Mouse (Mus musculus) lung, adult 2 months (tissue): Measurements from ENCODE around the gene Rps6kc1.

Experiments used
- CTCF ChIP-seq: fragments of 200-500 bp; IDR thresholded peaks from 2 replicates; pipeline ENCODE4 v1.5.1; 2011; ENCODE audit warnings: mild to moderate bottlenecking, low read length, control low read depth; ENCODE audit not compliant: insufficient read depth
- POLR2A ChIP-seq: fragments of 200-500 bp; IDR thresholded peaks from 2 replicates; pipeline ENCODE4 v1.6.1; 2011; ENCODE audit warnings: low read depth, mild to moderate bottlenecking, control low read depth, low read length, borderline replicate concordance; ENCODE audit errors: extremely low read depth

- TF ChIP-seq CTCF, result no peak
- TF ChIP-seq POLR2A, result no peak
Observed at GRCm38 (mm10) chr1:190768307-190768706, 143.3 kb downstream of the Rps6kc1 start.
